Mouse (Mus musculus) splenic B cell, adult 2 months (primary cell): ENCODE results near the gene Etv4.

Experiments
- DNase-seq: peaks from one replicate; pipeline ENCODE4 v3.0.0-alpha.2; 2011; ENCODE audit warnings: low read depth, low spot score
- H3K27me3 ChIP-seq: 2 replicates; pipeline ENCODE4 v1.6.1; 2012; ENCODE audit warnings: mild to moderate bottlenecking, low read length, moderate library complexity, mixed read lengths; ENCODE audit not compliant: control insufficient read depth, poor library complexity, insufficient read depth, severe bottlenecking
- H3K36me3 ChIP-seq: 2 replicates; pipeline ENCODE4 v1.6.1; 2012; ENCODE audit warnings: mild to moderate bottlenecking, low read length, moderate library complexity, mixed read lengths; ENCODE audit not compliant: control insufficient read depth, poor library complexity, insufficient read depth, severe bottlenecking

Gene Etv4

DNA sequence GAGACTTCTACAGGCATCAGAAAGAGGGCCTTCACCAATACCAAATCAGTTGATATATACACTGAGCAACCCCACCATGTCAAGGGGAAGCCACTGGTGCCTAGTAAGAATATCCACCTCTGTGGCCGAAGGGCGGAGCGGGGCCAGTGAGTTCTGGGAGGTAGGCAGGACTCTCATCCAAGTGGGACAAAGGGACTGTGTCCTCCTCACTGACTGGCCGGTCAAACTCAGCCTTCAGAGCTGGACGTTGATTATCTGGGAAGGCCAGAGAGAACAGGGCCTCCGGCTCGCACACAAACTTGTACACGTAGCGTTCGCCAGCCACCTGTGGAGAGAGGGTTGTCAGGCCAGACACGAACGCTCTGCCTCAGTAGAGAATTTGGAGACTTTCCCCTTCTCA is 14.9 kb downstream of the Etv4 start:
- no peak for DNase-seq
- H3K27me3 ChIP-seq = no peaks in the 10 kb centered on the region

DNA sequence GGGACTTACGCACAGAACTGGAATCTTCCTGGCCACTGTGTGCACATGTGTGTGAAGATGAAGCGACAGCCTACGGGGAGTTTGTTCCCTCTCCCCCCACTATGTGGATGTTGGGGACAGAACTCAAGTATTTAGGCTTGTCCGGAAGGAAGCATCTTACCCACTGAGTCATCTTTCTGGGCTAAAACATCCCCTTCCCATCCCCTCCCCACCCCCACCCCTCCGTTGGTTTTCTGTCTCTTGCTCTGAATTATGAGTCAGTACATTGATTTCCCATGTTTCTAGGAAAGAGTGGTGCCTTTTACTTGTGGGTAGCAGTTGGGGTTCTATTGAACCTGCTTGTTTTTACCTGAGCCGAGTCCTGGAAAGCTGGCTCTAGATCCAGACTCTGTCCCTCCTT is 16.4 kb downstream of the Etv4 start:
- DNase-seq = no peak
- H3K36me3 ChIP-seq = peaks cover 10% of the 10 kb centered on the region; the same call in 1 of the 2 replicates
- no peaks in the 10 kb centered on the region for H3K27me3 ChIP-seq

More for the DNA sequence above, 14.9 kb downstream of the Etv4 start:
- peaks cover 6% of the 10 kb centered on the region; the same call in 1 of the 2 replicates for H3K36me3 ChIP-seq

DNA sequence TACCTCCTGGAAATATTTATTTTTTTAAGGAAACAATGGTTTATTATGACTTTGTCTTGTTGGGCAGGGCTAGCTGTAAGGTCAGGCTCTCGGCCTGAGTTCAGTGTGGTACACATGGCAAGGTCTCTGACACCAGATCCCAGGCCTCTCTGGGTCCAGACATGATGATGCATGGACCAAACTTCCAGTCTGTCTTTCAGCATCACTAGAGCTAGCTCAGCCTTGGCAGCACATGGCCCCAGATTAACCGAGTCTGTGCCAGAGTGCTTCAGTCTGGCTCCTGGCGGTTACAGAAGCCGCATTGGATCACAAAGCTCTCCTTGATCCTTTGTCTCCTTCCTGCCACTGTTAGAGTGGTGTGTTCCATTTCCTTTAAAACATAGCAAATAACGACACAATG is 17.8 kb downstream of the Etv4 start:
- no peak for DNase-seq
- Histone ChIP-seq H3K36me3 (peaks cover 10% of the 10 kb centered on the region; the same call in 1 of the 2 replicates), H3K27me3 (no peaks in the 10 kb centered on the region)

DNA sequence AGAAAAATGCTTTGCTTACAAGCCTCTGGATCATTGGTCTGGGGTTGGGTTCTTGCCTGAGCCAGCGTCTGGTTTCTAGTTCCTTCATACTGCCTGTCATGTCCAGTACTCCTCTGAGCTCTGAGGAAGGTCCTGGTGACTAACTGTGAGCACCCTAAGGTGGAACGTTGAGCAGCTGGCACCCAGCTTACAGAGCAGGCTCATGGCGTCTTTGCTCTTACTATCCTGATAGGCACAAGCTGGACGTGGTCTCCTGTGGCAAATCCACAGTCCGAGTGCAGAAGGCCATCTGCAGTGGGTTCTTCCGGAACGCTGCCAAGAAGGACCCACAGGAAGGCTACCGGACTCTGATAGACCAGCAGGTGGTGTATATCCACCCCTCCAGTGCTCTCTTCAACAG is 20.6 kb downstream of the Etv4 start:
- peaks cover 11% of the 10 kb centered on the region; the same call in 1 of the 2 replicates for H3K36me3 ChIP-seq
- DNase-seq = no peak
- H3K27me3 ChIP-seq = no peaks in the 10 kb centered on the region

- no peaks in the 10 kb centered on the region for H3K27me3 ChIP-seq
- DNase-seq = peak; percentile 74
Measured at GRCm38 (mm10) chr11:101763723-101764122, 21.4 kb downstream of the Etv4 start.

DNA sequence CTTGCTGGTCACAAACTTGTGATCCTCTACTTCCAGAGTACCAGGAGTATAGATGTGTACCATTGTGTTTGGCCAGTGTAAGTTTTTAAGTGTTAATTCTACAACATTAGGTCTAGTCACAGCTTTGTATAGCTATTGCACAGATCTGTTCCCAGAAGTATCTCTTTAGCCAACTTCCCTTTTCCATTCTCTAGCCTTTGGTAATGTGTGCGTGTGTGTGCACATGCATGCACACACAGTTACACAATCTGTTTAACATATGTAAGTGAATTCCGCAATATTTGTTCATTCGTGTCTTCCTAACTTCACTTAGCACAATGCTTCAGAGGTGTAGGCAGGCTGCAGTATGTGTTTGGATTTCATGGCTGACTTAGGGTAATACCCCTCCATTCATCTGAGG is 25.6 kb downstream of the Etv4 start:
- no peak for DNase-seq
- Histone ChIP-seq H3K36me3 (peaks cover 6% of the 10 kb centered on the region), H3K27me3 (no peaks in the 10 kb centered on the region)

More at GRCm38 (mm10) chr11:101763723-101764122, 21.4 kb downstream of the Etv4 start:
- H3K36me3 ChIP-seq = peaks cover 11% of the 10 kb centered on the region; the same call in 1 of the 2 replicates

DNA sequence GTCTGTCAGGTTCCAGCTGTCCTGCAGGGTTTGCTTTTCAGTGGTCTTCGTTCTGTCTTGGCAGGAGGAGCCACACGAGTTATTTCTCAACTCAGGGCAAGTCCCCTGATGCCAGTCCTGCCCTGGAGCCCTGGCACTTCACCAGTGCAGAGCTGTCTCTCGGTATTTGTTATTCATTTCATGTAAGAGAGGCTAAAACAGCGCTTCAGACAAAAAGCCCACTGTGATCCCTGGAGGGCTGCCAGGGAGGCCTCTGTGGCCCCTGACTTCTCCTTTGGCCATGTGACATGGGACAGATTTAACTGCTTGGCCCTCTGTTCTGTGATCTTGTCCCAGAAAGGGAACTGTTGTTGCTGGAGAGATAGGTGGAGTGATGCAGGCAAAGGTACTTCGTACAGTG is 26.7 kb downstream of the Etv4 start:
- H3K27me3 ChIP-seq = no peaks in the 10 kb centered on the region
- peaks cover 6% of the 10 kb centered on the region for H3K36me3 ChIP-seq
- DNase-seq = no peak

DNA sequence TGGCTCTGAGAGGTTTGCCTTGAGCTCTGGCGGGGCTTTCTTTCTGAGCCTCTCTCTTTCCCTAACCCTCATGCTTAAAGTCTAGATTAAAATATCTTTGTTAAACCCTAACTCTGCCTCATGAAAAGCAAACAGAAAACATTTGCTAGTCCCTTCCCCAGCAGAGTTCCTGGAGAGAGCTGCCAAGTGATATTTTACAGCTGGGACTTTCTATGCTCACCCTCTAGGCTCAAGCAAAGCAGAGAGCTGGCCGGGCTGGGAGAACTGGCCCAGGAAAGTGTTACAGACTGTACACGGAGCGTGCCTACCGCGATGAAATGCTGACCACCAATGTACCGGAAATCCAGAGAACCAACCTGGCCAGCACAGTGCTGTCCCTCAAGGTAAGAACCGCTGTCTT is 27.8 kb downstream of the Etv4 start:
- DNase-seq = no peak
- Histone ChIP-seq H3K36me3 (peaks cover 6% of the 10 kb centered on the region), H3K27me3 (no peaks in the 10 kb centered on the region)

GRCm38 (mm10) chr11:101756616-101757015 is 28.6 kb downstream of the Etv4 start:
- no peak for DNase-seq
- no peaks in the 10 kb centered on the region for H3K27me3 ChIP-seq
- H3K36me3 ChIP-seq = peaks cover 6% of the 10 kb centered on the region

- H3K27me3 ChIP-seq = no peaks in the 10 kb centered on the region
- peaks cover 10% of the 10 kb centered on the region for H3K36me3 ChIP-seq
- no peak for DNase-seq
Measured at GRCm38 (mm10) chr11:101733596-101733995, 51.6 kb downstream of the Etv4 start.

DNA sequence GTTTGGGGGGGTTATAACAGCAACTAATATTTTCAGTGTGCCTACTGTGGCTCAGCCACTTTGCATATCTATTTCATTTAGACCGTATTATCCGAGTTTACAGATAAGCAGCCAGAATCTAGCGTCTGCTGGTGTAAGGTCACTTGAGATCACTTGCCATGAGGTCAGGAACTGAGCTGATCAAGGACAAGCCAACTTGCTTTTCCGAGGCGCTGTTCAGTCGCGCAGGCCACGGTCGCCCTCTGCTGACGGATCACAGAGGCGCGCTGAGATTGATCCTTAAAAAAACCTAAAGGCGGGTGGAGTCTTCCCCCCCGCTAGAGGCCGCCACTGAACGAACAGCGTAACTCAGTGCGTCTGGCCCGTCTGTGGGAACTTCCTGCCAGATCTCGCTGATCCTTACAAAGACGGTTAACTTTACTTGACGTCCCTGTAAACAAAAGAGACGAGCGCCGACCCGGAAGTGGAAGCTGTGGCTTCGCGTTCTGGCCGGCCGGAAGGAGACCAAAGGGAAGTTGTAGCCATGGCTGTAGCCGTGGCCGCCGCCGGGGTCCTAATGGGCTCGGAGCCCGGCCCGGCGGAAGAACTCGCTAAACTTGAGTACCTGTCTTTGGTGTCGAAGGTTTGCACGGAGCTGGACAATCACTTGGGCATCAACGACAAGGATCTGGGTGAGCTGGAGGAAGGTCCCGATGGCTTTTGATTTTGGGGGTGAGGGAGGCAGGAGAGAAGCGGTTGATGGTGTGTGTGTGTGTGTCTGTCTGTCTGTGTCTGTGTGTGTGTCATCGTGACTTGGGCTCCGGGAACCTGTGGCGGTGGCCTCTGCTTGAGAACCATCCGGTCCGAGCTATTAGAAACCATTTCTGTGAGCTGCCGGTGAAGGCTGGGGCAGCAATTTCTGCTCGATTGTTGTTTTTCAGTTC is 52.4 kb downstream of the Etv4 start, which contains the start of gene Dhx8:
Dhx8 (plus strand) TSS at position 402 of the 923 bp plus-strand sequence.
- Histone ChIP-seq H3K36me3 (peaks cover 5% of the 10 kb centered on the region), H3K27me3 (no peaks in the 10 kb centered on the region)
- DNase-seq = peak; percentile 98

DNA sequence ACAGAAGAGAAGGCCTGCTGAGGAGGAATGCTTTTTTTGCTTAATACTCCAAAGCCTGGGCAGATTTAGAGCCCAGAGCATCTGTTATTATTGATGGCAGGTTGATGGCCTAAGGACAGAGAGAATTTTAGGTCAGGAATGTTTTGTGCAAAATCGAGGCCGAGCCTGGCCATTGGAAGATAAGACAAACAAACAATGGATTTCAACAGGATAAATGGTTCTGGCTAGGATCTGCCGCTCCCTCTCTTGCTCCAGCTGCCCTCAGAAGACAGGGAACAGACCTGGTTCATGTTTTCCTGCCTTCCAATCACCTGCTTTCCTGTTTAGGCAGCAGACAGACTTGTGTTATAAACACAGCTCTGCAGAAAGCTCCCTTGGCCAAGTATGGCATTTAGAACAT is 55.9 kb downstream of the Etv4 start:
- no peaks in the 10 kb centered on the region for H3K36me3 ChIP-seq
- DNase-seq = no peak
- no peaks in the 10 kb centered on the region for H3K27me3 ChIP-seq

- no peak for DNase-seq
- H3K27me3 ChIP-seq = no peaks in the 10 kb centered on the region
- H3K36me3 ChIP-seq = no peaks in the 10 kb centered on the region
Measured at GRCm38 (mm10) chr11:101726765-101727164, 58.4 kb downstream of the Etv4 start.

DNA sequence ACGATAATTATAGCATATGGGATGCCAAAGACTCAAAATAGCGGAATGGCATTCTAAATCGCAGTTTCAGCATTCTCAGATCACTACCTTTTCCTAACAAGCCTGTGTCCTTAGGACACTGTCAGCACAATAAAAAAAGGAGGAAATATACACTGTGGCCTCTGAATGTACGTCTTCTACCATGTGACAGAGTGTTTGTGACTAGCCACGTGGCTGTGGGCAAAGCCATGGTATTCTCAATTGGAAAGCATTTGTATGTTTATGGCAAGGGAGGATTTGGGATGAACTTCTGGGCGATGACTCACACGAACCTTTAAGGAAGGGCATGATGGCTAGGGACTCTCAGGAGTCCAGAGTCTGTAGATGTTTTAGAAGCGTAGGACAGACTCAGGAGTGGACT is 60.1 kb downstream of the Etv4 start:
- DNase-seq = no peak
- Histone ChIP-seq H3K27me3 (no peaks in the 10 kb centered on the region), H3K36me3 (no peaks in the 10 kb centered on the region)

- no peaks in the 10 kb centered on the region for H3K27me3 ChIP-seq
- H3K36me3 ChIP-seq = no peaks in the 10 kb centered on the region
- DNase-seq = no peak
Measured at GRCm38 (mm10) chr11:101719986-101720520, 65.1 kb downstream of the Etv4 start.
